Mouse (Mus musculus): ENCODE data around the gene Scn1a. TPM values are rescaled to one million over a fixed set of nuclear protein-coding genes. Genes with fewer than 3 reads are reported as not detected.
A peak's percentile ranks its signal among the peaks of the same experiment; 100 is the strongest.

Gene Scn1a
- total RNA-seq (2021), result 10 to 100 TPM; 30.8 to 34.3 TPM

GRCm38 (mm10) chr2:66440711-66441110, at the start of gene Scn1a:
Gene Scn1a (minus strand): TSS chr2:66440840.
- no peak for DNase-seq
- intact Hi-C loops (cut with DNase I), result no loop called here

- DNase-seq, result no peak
- intact Hi-C loops (cut with DNase I), result no loop called here
These were observed 37.8 kb upstream of the Scn1a start for GRCm38 (mm10) chr2:66478395-66478794.

GRCm38 (mm10) chr2:66473181-66473822, 32.7 kb upstream of the Scn1a start:
- peak; percentile 18 for DNase-seq
- intact Hi-C loops (cut with DNase I), result loop anchor here (2.0 to 5.0 kb wide), 2 partner anchors 169 to 331 kb away; no protein-coding TSS in a partner anchor

GRCm38 (mm10) chr2:66465484-66465883, 24.8 kb upstream of the Scn1a start:
- intact Hi-C loops (cut with DNase I), result no loop called here
- DNase-seq, result no peak

- no peak for DNase-seq
- intact Hi-C loops (cut with DNase I), result no loop called here
These were observed 24.3 kb upstream of the Scn1a start for GRCm38 (mm10) chr2:66464874-66465458.

- DNase-seq, result peak; percentile 3
- intact Hi-C loops (cut with DNase I), result no loop called here
These were observed 23.3 kb upstream of the Scn1a start for GRCm38 (mm10) chr2:66463916-66464315.

- DNase-seq, result no peak
- intact Hi-C loops (cut with DNase I), result no loop called here
These were observed 21.8 kb upstream of the Scn1a start for GRCm38 (mm10) chr2:66462458-66462857.

- DNase-seq, result peak; percentile 2
- intact Hi-C loops (cut with DNase I), result no loop called here
These were observed 722 bp downstream of the Scn1a start for GRCm38 (mm10) chr2:66439764-66440471.

- DNase-seq, result no peak
- intact Hi-C loops (cut with DNase I), result no loop called here
These were observed 4.4 kb downstream of the Scn1a start for GRCm38 (mm10) chr2:66436286-66436685.

GRCm38 (mm10) chr2:66409740-66410290, 30.8 kb downstream of the Scn1a start:
- peak; percentile 25 for DNase-seq
- intact Hi-C loops (cut with DNase I), result loop anchor here (2.0 to 5.0 kb wide), 2 partner anchors 63 to 153 kb away; partner anchors contain the start of gene Ttc21b

GRCm38 (mm10) chr2:66408899-66409739, 31.5 kb downstream of the Scn1a start:
- DNase-seq, result peak; percentile 53
- intact Hi-C loops (cut with DNase I), result loop anchor here (2.0 to 5.0 kb wide), 2 partner anchors 62 to 152 kb away; partner anchors contain the start of gene Ttc21b

- no peak for DNase-seq
- intact Hi-C loops (cut with DNase I), result loop anchor here (2.0 to 5.0 kb wide), 2 partner anchors 61 to 152 kb away; partner anchors contain the start of gene Ttc21b
These were observed 32.2 kb downstream of the Scn1a start for GRCm38 (mm10) chr2:66408456-66408855.

- DNase-seq, result no peak
- intact Hi-C loops (cut with DNase I), result no loop called here
These were observed 48.1 kb downstream of the Scn1a start for GRCm38 (mm10) chr2:66392586-66392985.

GRCm38 (mm10) chr2:66367957-66368356, 72.7 kb downstream of the Scn1a start:
- no peak for DNase-seq
- intact Hi-C loops (cut with DNase I), result no loop called here

GRCm38 (mm10) chr2:66350590-66350989, 90.0 kb downstream of the Scn1a start:
- no peak for DNase-seq
- intact Hi-C loops (cut with DNase I), result no loop called here

- intact Hi-C loops (cut with DNase I), result loop anchor here (5.0 kb wide), 1 partner anchor 61 kb away; no protein-coding TSS in a partner anchor
- DNase-seq, result no peak
These were observed 94.0 kb downstream of the Scn1a start for GRCm38 (mm10) chr2:66346622-66347021.

- intact Hi-C loops (cut with DNase I), result loop anchor here (5.0 kb wide), 1 partner anchor 61 kb away; no protein-coding TSS in a partner anchor
- DNase-seq, result no peak
These were observed 94.5 kb downstream of the Scn1a start for GRCm38 (mm10) chr2:66346181-66346580.

- DNase-seq, result peak; percentile 78
- intact Hi-C loops (cut with DNase I), result no loop called here
These were observed 103.2 kb downstream of the Scn1a start for GRCm38 (mm10) chr2:66337406-66337805.

GRCm38 (mm10) chr2:66336396-66336795, 104.2 kb downstream of the Scn1a start:
- no peak for DNase-seq
- intact Hi-C loops (cut with DNase I), result no loop called here

- intact Hi-C loops (cut with DNase I), result no loop called here
These were observed 168.1 kb downstream of the Scn1a start for GRCm38 (mm10) chr2:66272551-66272950.

More at GRCm38 (mm10) chr2:66272551-66272950, 168.1 kb downstream of the Scn1a start:
- DNase-seq, result no peak

Measured in left cerebral cortex, postnatal 4 days (tissue).